Mouse (Mus musculus): ENCODE data around the gene Ifi206. TPM values are rescaled to one million over a fixed set of nuclear protein-coding genes. Genes with fewer than 3 reads are reported as not detected.

The Ifi206 gene
- polyA plus RNA-seq, 1 experiment = 27.2 TPM

GRCm38 (mm10) chr1:173456761-173457160 is 34.1 kb downstream of the Ifi206 start:
- WGBS = 92% methylated on average over 5 of the region's 5 CpGs
- TF ChIP-seq CTCF (IDR thresholded peaks at IDR 0.05; ENCODE audit: borderline replicate concordance, control insufficient read depth, extremely low read depth, insufficient read depth, low read length, poor library complexity) = no peak
- TF ChIP-seq POLR2A (IDR thresholded peaks at IDR 0.05; ENCODE audit: control insufficient read depth, extremely low read depth, insufficient read depth, low read length, poor library complexity) = no peak

GRCm38 (mm10) chr1:173456139-173456754 is 34.6 kb downstream of the Ifi206 start:
- 52% methylated on average over 7 of the region's 7 CpGs for WGBS
- H3K36me3 ChIP-seq (ENCODE audit: control insufficient read depth, insufficient read depth, low read length) = no peaks in the 10 kb centered on the region
- peak; percentile 37 for DNase-seq
- H3K27me3 ChIP-seq (ENCODE audit: control insufficient read depth, insufficient read depth, low read length) = no peaks in the 10 kb centered on the region
- no peaks in the 10 kb centered on the region for H3K4me1 ChIP-seq (replicated peaks; ENCODE audit: control insufficient read depth, insufficient read depth, low read length)
- no peak overlapping the region for H3K27ac ChIP-seq (ENCODE audit: control insufficient read depth, insufficient read depth, low read length)
- no peak for TF ChIP-seq CTCF (IDR thresholded peaks at IDR 0.05; ENCODE audit: borderline replicate concordance, control insufficient read depth, extremely low read depth, insufficient read depth, low read length, poor library complexity)
- no peak for TF ChIP-seq POLR2A (IDR thresholded peaks at IDR 0.05; ENCODE audit: control insufficient read depth, extremely low read depth, insufficient read depth, low read length, poor library complexity)
- no peak overlapping the region for H3K4me3 ChIP-seq (ENCODE audit: control insufficient read depth, insufficient read depth, low read length)

More at GRCm38 (mm10) chr1:173456761-173457160, 34.1 kb downstream of the Ifi206 start:
- no peaks in the 10 kb centered on the region for H3K36me3 ChIP-seq (ENCODE audit: control insufficient read depth, insufficient read depth, low read length)
- no peaks in the 10 kb centered on the region for H3K27me3 ChIP-seq (ENCODE audit: control insufficient read depth, insufficient read depth, low read length)
- no peak overlapping the region for H3K27ac ChIP-seq (ENCODE audit: control insufficient read depth, insufficient read depth, low read length)
- DNase-seq = no peak
- no peak overlapping the region for H3K4me3 ChIP-seq (ENCODE audit: control insufficient read depth, insufficient read depth, low read length)
- no peaks in the 10 kb centered on the region for H3K4me1 ChIP-seq (replicated peaks; ENCODE audit: control insufficient read depth, insufficient read depth, low read length)

DNA sequence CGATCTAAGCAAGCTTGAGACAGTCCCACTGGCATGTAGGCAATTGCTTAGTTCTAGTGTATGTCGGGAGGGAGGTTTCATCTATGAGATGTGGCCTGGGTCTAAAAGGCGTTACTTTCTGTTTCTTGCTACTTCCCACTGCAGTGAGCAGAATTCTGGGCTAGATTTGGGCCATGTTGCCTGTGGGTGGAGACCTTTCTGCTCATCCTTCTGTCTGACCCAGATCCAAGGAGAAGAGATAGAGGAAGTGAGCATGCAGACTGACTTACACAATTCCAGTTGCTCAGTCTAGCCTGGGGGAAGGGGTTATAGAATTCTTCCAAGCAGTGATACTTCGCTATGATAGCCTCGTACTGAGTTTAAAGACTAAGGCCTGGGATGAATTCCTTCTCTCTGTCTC is 39.2 kb downstream of the Ifi206 start:
- 96% methylated on average over 5 of the region's 5 CpGs for WGBS
- DNase-seq = no peak
- H3K27ac ChIP-seq (ENCODE audit: control insufficient read depth, insufficient read depth, low read length) = no peak overlapping the region

GRCm38 (mm10) chr1:173450621-173451020 is 40.2 kb downstream of the Ifi206 start:
- no peak for DNase-seq
- no peaks in the 10 kb centered on the region for H3K27me3 ChIP-seq (ENCODE audit: control insufficient read depth, insufficient read depth, low read length)
- H3K4me1 ChIP-seq (replicated peaks; ENCODE audit: control insufficient read depth, insufficient read depth, low read length) = no peaks in the 10 kb centered on the region
- TF ChIP-seq POLR2A (IDR thresholded peaks at IDR 0.05; ENCODE audit: control insufficient read depth, extremely low read depth, insufficient read depth, low read length, poor library complexity) (no peak), CTCF (IDR thresholded peaks at IDR 0.05; ENCODE audit: borderline replicate concordance, control insufficient read depth, extremely low read depth, insufficient read depth, low read length, poor library complexity) (no peak)
- H3K27ac ChIP-seq (ENCODE audit: control insufficient read depth, insufficient read depth, low read length) = no peak overlapping the region
- H3K36me3 ChIP-seq (ENCODE audit: control insufficient read depth, insufficient read depth, low read length) = no peaks in the 10 kb centered on the region
- 96% methylated on average over 4 of the region's 4 CpGs for WGBS
- H3K4me3 ChIP-seq (ENCODE audit: control insufficient read depth, insufficient read depth, low read length) = no peak overlapping the region

More for the DNA sequence above, 39.2 kb downstream of the Ifi206 start:
- Histone ChIP-seq H3K27me3 (ENCODE audit: control insufficient read depth, insufficient read depth, low read length) (no peaks in the 10 kb centered on the region), H3K4me3 (ENCODE audit: control insufficient read depth, insufficient read depth, low read length) (no peak overlapping the region), H3K4me1 (replicated peaks; ENCODE audit: control insufficient read depth, insufficient read depth, low read length) (no peaks in the 10 kb centered on the region), H3K36me3 (ENCODE audit: control insufficient read depth, insufficient read depth, low read length) (no peaks in the 10 kb centered on the region)
- no peak for TF ChIP-seq CTCF (IDR thresholded peaks at IDR 0.05; ENCODE audit: borderline replicate concordance, control insufficient read depth, extremely low read depth, insufficient read depth, low read length, poor library complexity)
- no peak for TF ChIP-seq POLR2A (IDR thresholded peaks at IDR 0.05; ENCODE audit: control insufficient read depth, extremely low read depth, insufficient read depth, low read length, poor library complexity)

DNA sequence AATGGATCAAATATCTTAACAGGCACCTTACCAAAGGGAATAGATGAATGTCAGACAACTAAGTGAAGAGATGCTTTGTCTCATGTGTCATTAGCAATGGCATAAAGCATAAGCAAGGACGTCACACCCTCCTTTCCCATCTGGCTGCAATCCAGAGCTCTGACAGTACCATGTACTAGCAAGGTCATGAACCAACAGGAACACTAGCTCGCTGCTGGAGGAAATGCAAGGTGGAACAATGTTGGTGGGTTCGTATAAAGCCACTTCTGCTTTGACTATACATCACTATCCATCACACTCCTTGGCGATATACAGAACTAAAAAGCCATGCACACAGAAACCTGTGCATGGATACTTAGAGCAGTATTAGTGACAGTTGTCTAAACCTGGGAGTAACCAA is 43.8 kb downstream of the Ifi206 start:
- Histone ChIP-seq H3K4me1 (replicated peaks; ENCODE audit: control insufficient read depth, insufficient read depth, low read length) (no peaks in the 10 kb centered on the region), H3K36me3 (ENCODE audit: control insufficient read depth, insufficient read depth, low read length) (no peaks in the 10 kb centered on the region), H3K27ac (ENCODE audit: control insufficient read depth, insufficient read depth, low read length) (no peak overlapping the region), H3K27me3 (ENCODE audit: control insufficient read depth, insufficient read depth, low read length) (no peaks in the 10 kb centered on the region), H3K4me3 (ENCODE audit: control insufficient read depth, insufficient read depth, low read length) (no peak overlapping the region)
- 56% methylated on average over 4 of the region's 4 CpGs for WGBS
- TF ChIP-seq POLR2A (IDR thresholded peaks at IDR 0.05; ENCODE audit: control insufficient read depth, extremely low read depth, insufficient read depth, low read length, poor library complexity) (no peak), CTCF (IDR thresholded peaks at IDR 0.05; ENCODE audit: borderline replicate concordance, control insufficient read depth, extremely low read depth, insufficient read depth, low read length, poor library complexity) (no peak)
- no peak for DNase-seq

DNA sequence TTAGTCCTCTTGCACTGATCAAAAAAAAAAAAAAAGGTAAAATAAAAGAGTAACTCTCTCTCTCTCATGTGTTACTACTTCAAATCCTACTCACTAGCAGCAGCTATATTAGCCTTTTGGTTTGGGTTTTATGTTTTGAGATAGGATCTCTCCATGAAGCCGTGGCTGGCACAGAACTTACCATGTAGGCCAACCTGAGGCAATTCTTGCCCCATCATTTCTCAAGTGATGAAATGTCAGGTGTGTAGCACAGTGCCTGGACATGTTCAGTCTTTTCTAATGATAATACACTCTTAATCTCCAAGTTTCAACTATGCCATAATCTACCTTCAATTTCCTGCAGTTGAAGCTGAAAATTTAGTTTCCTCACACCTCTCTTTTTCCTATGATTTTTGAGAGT is 47.8 kb downstream of the Ifi206 start:
- Histone ChIP-seq H3K27me3 (ENCODE audit: control insufficient read depth, insufficient read depth, low read length) (no peaks in the 10 kb centered on the region), H3K4me1 (replicated peaks; ENCODE audit: control insufficient read depth, insufficient read depth, low read length) (peaks cover 12% of the 10 kb centered on the region), H3K27ac (ENCODE audit: control insufficient read depth, insufficient read depth, low read length) (no peak overlapping the region), H3K4me3 (ENCODE audit: control insufficient read depth, insufficient read depth, low read length) (no peak overlapping the region), H3K36me3 (ENCODE audit: control insufficient read depth, insufficient read depth, low read length) (no peaks in the 10 kb centered on the region)
- 41% methylated on average over 1 of the region's 1 CpGs for whole genome bisulfite sequencing
- TF ChIP-seq CTCF (IDR thresholded peaks at IDR 0.05; ENCODE audit: borderline replicate concordance, control insufficient read depth, extremely low read depth, insufficient read depth, low read length, poor library complexity) = no peak
- TF ChIP-seq POLR2A (IDR thresholded peaks at IDR 0.05; ENCODE audit: control insufficient read depth, extremely low read depth, insufficient read depth, low read length, poor library complexity) = no peak
- no peak for DNase-seq

Data from thymus, adult 2 months (tissue).